Mouse (Mus musculus): ENCODE measurements at regions not wholly inside any gene's neighbourhood (a gene's known extent, or its start where the extent isn't known, plus 50 kb on each side); places are given as distances from the start of the nearest gene placed in this dataset.
A peak's percentile ranks its signal among the peaks of the same experiment; 100 is the strongest.
"Not testable (repeated sequence)": the region's sequence is repeated elsewhere in the genome, so short reads cannot be mapped to it uniquely, and the experiment has no call there.

- not testable (repeated sequence) for DNase-seq
Observed at GRCm38 (mm10) chr19:3158149-3158548, 124.6 kb upstream of the Mrpl21 start.

- DNase-seq, result no peak
Observed at GRCm38 (mm10) chr19:3159346-3159745, 123.4 kb upstream of the Mrpl21 start.

GRCm38 (mm10) chr19:3167683-3168082 lies 115.0 kb upstream of the Mrpl21 start:
- no peak for DNase-seq

- no peak for DNase-seq
Observed at GRCm38 (mm10) chr19:3182625-3183024, 100.1 kb upstream of the Mrpl21 start.

- no peak for DNase-seq
Observed at GRCm38 (mm10) chr19:3192644-3193043, 90.1 kb upstream of the Mrpl21 start.

GRCm38 (mm10) chr19:3204504-3204903 lies 78.2 kb upstream of the Mrpl21 start:
- DNase-seq, result not testable (repeated sequence)

- not testable (repeated sequence) for DNase-seq
Observed at GRCm38 (mm10) chr19:3205406-3205805, 77.3 kb upstream of the Mrpl21 start.

- peak; percentile 3 for DNase-seq
Observed at GRCm38 (mm10) chr19:3208283-3208682, 74.4 kb upstream of the Mrpl21 start.

All from cerebellum, adult 8-10 months (tissue).